In genomic region chr15:101141061-101141541, GRCm38 (mm10) we compare ENCODE assay signal across 8 mouse cellular contexts. TPM values are rescaled to one million over a fixed set of nuclear protein-coding genes. Genes with fewer than 3 reads are reported as not detected.
A peak's percentile ranks its signal among the peaks of the same experiment; 100 is the strongest.
DNase-seq lines count a peak whose midpoint lies in the region; ATAC-seq lines count a peak whose summit lies in the region.

No protein-coding gene starts in this region.

- H3K4me1 ChIP-seq in embryonic facial prominence, embryonic 13.5 days: peaks cover 57% of the 10 kb centered on the region
- peaks cover 46% of the 10 kb centered on the region for H3K4me1 ChIP-seq in hindbrain, embryonic 12.5 days
- peaks cover 61% of the 10 kb centered on the region for H3K4me1 ChIP-seq in limb, embryonic 15.5 days

- DNase-seq in spleen, adult 18-20 months: peak; percentile 52 to 53
- no peak for DNase-seq in spleen, postnatal 14 days (ENCODE audit: low spot score in 2 of 2)
- peak; percentile 71 for DNase-seq in retina, embryonic 14.5 days (ENCODE audit: low spot score)
- DNase-seq in right cerebral cortex, adult 18-20 months: no peak
- DNase-seq in layer of hippocampus, adult 9-10 months (ENCODE audit: low spot score): no peak

- no peak overlapping the region for H3K9ac ChIP-seq in embryonic facial prominence, embryonic 13.5 days
- H3K9ac ChIP-seq in hindbrain, embryonic 12.5 days: no peak overlapping the region
- H3K9ac ChIP-seq in limb, embryonic 15.5 days: no peak overlapping the region

- no peaks in the 10 kb centered on the region for H3K27me3 ChIP-seq in embryonic facial prominence, embryonic 13.5 days
- no peaks in the 10 kb centered on the region; the same call in none of the 2 replicates for H3K27me3 ChIP-seq in hindbrain, embryonic 12.5 days
- H3K27me3 ChIP-seq in limb, embryonic 15.5 days: no peaks in the 10 kb centered on the region

- no peaks in the 10 kb centered on the region for H3K9me3 ChIP-seq in embryonic facial prominence, embryonic 13.5 days
- no peaks in the 10 kb centered on the region for H3K9me3 ChIP-seq in hindbrain, embryonic 12.5 days (replicated peaks)
- H3K9me3 ChIP-seq in limb, embryonic 15.5 days: no peaks in the 10 kb centered on the region

- peaks cover 5% of the 10 kb centered on the region; the same call in 1 of the 2 replicates for H3K36me3 ChIP-seq in embryonic facial prominence, embryonic 13.5 days
- H3K36me3 ChIP-seq in hindbrain, embryonic 12.5 days: no peaks in the 10 kb centered on the region
- H3K36me3 ChIP-seq in limb, embryonic 15.5 days: no peaks in the 10 kb centered on the region

- H3K4me3 ChIP-seq in embryonic facial prominence, embryonic 13.5 days: no peak overlapping the region
- H3K4me3 ChIP-seq in hindbrain, embryonic 12.5 days: no peak overlapping the region
- H3K4me3 ChIP-seq in limb, embryonic 15.5 days: no peak overlapping the region

- H3K27ac ChIP-seq in embryonic facial prominence, embryonic 13.5 days: peak overlapping the region; percentile 72; the same call in 1 of the 2 replicates
- H3K27ac ChIP-seq in hindbrain, embryonic 12.5 days: no peak overlapping the region
- H3K27ac ChIP-seq in limb, embryonic 15.5 days: peak overlapping the region; percentile 68; the same call in 1 of the 2 replicates

- no peak overlapping the region for H3K4me2 ChIP-seq in embryonic facial prominence, embryonic 13.5 days
- no peak overlapping the region for H3K4me2 ChIP-seq in hindbrain, embryonic 12.5 days (replicated peaks)
- 0 out of 2 replicates have a peak overlapping the region, but pooled peaks have one; percentile 19 for H3K4me2 ChIP-seq in limb, embryonic 15.5 days

- WGBS in embryonic facial prominence, embryonic 13.5 days: 4% methylated on average over 11 of the region's 14 CpGs
- 5% methylated on average over 8 of the region's 14 CpGs for WGBS in hindbrain, embryonic 12.5 days
- WGBS in limb, embryonic 15.5 days: 3% methylated on average over 12 of the region's 14 CpGs

- ATAC-seq in embryonic facial prominence, embryonic 13.5 days (ENCODE audit: insufficient number of reproducible peaks, insufficient read depth, low FRiP score, low TSS enrichment, low read depth): peak; percentile 50
- ATAC-seq in hindbrain, embryonic 12.5 days (ENCODE audit: low FRiP score): peak; percentile 57
- peak; percentile 57 for ATAC-seq in limb, embryonic 15.5 days (ENCODE audit: insufficient number of reproducible peaks, low FRiP score, low TSS enrichment, low read depth)

RNA-seq across cellular contexts. Expression of gene Acvrl1, which starts 12.8 kb away (rescaled TPM):
- polyA plus RNA-seq in embryonic facial prominence, embryonic 13.5 days (2015; fragmentation: Nextera tagmentation; extraction: Ambion mirVana): 9.9 and 10.1 TPM in 2 replicates
- polyA plus RNA-seq in hindbrain, embryonic 12.5 days (2016; fragmentation: Nextera tagmentation; extraction: Ambion mirVana): 11.6 TPM in 2 replicates
- polyA plus RNA-seq in limb, embryonic 15.5 days (2015; fragmentation: Nextera tagmentation; extraction: Ambion mirVana): 16.3 and 17.7 TPM in 2 replicates

RNA-seq across cellular contexts. Expression of gene Ankrd33, which starts 25.5 kb away (rescaled TPM):
- polyA plus RNA-seq in embryonic facial prominence, embryonic 13.5 days (2015; fragmentation: Nextera tagmentation; extraction: Ambion mirVana): not detected in 2 replicates
- not detected in 2 replicates for polyA plus RNA-seq in hindbrain, embryonic 12.5 days (2016; fragmentation: Nextera tagmentation; extraction: Ambion mirVana)
- not detected in 2 replicates for polyA plus RNA-seq in limb, embryonic 15.5 days (2015; fragmentation: Nextera tagmentation; extraction: Ambion mirVana)

RNA-seq across cellular contexts. Expression of gene Acvr1b, which starts 32.8 kb away (rescaled TPM):
- 8.0 TPM in 2 replicates for polyA plus RNA-seq in embryonic facial prominence, embryonic 13.5 days (2015; fragmentation: Nextera tagmentation; extraction: Ambion mirVana)
- 12.2 and 15.5 TPM in 2 replicates for polyA plus RNA-seq in hindbrain, embryonic 12.5 days (2016; fragmentation: Nextera tagmentation; extraction: Ambion mirVana)
- polyA plus RNA-seq in limb, embryonic 15.5 days (2015; fragmentation: Nextera tagmentation; extraction: Ambion mirVana): 8.4 and 10.9 TPM in 2 replicates

Comparison
In these comparisons a context has a peak if more than half of its experiments do, and no peak if none do; other contexts are left out.
1. DNase-seq: peak in spleen, adult 18-20 months (2 of 2) and retina, embryonic 14.5 days (single experiment); none in spleen, postnatal 14 days (0 of 2), right cerebral cortex, adult 18-20 months (single experiment) and layer of hippocampus, adult 9-10 months (single experiment).
2. Peak in every context shown above with its lines, with median percentiles within 50 percentile points of each other: ATAC-seq.